ENCODE assay signal across 10 mouse cellular contexts in genomic region chr16:23262131-23262768, GRCm38 (mm10). TPM values are rescaled to one million over a fixed set of nuclear protein-coding genes. Genes with fewer than 3 reads are reported as not detected.
DNase-seq lines count a peak whose midpoint lies in the region; ATAC-seq and TF ChIP-seq lines count a peak whose summit lies in the region.
"Had no signal": no experiment of that assay in that cellular context is flagged by ENCODE, and none has a peak within 500 bp of the region (broad histone marks: within the 10 kb centered on the region; RNA-seq: fewer than 3 reads in every experiment).

No protein-coding gene starts in this region.

- H3K36me3 ChIP-seq in heart, postnatal 0 days (replicated peaks; ENCODE audit: control insufficient read depth, insufficient read depth, low read length) = peaks cover 6% of the 10 kb centered on the region; the same call in 1 of the 2 replicates
- peaks cover 16% of the 10 kb centered on the region; the same call in 1 of the 2 replicates for H3K36me3 ChIP-seq in forebrain, postnatal 0 days (ENCODE audit: insufficient read depth)
- H3K36me3 ChIP-seq: embryonic facial prominence, embryonic 15.5 days had no signal

- H3K4me1 ChIP-seq in heart, postnatal 0 days (ENCODE audit: control insufficient read depth, insufficient read depth) = peaks cover 13% of the 10 kb centered on the region
- H3K4me1 ChIP-seq in forebrain, postnatal 0 days (ENCODE audit: insufficient read depth) = no peaks in the 10 kb centered on the region

- H3K27me3 ChIP-seq in heart, postnatal 0 days (ENCODE audit: control insufficient read depth, insufficient read depth, low read length) = no peaks in the 10 kb centered on the region
- no peaks in the 10 kb centered on the region for H3K27me3 ChIP-seq in forebrain, postnatal 0 days (ENCODE audit: insufficient read depth, low read length)
- H3K27me3 ChIP-seq: embryonic facial prominence, embryonic 15.5 days had no signal

- no peak overlapping the region for H3K4me3 ChIP-seq in heart, postnatal 0 days (ENCODE audit: low read depth, low read length)
- no peak overlapping the region for H3K4me3 ChIP-seq in forebrain, postnatal 0 days (ENCODE audit: low read depth, low read length)
- H3K4me3 ChIP-seq: embryonic facial prominence, embryonic 15.5 days had no signal

- no peak for TF ChIP-seq CTCF in heart, postnatal 0 days (IDR thresholded peaks at IDR 0.05; ENCODE audit: low read depth)
- TF ChIP-seq CTCF in forebrain, postnatal 0 days (IDR thresholded peaks at IDR 0.05; ENCODE audit: low read depth) = no peak

- peak; percentile 59 for ATAC-seq in heart, postnatal 0 days (ENCODE audit: insufficient read depth, low read depth)
- ATAC-seq in inflammation-experienced regulatory T-cells, adult 6 months = peak; percentile 85
- ATAC-seq in forebrain, postnatal 0 days = no peak

- no peak overlapping the region for H3K27ac ChIP-seq in heart, postnatal 0 days (ENCODE audit: low read depth)
- no peak overlapping the region for H3K27ac ChIP-seq in forebrain, postnatal 0 days (ENCODE audit: low read depth, low read length)
- H3K27ac ChIP-seq: embryonic facial prominence, embryonic 15.5 days had no signal

- H3K4me2 ChIP-seq in heart, postnatal 0 days (ENCODE audit: low read depth, low read length) = no peak overlapping the region
- H3K4me2 ChIP-seq in forebrain, postnatal 0 days (ENCODE audit: low read depth) = no peak overlapping the region
- H3K4me2 ChIP-seq: embryonic facial prominence, embryonic 15.5 days had no signal

- no peak for TF ChIP-seq EP300 in heart, postnatal 0 days (IDR thresholded peaks at IDR 0.05; ENCODE audit: low read depth)

- no peak for DNase-seq in heart, postnatal 0 days (ENCODE audit: low spot score)
- DNase-seq in heart, postnatal 14 days = no peak
- DNase-seq in 416B (ENCODE audit: low read depth) = peak; percentile 19
- DNase-seq in CD4-positive, CD25-positive, alpha-beta regulatory T cell, adult 2 months (ENCODE audit: low read depth, low spot score) = peak; percentile 76
- DNase-seq in right cerebral cortex, adult 2 months (ENCODE audit: low spot score in 2 of 2) = no peak
- no peak for DNase-seq in forebrain, postnatal 0 days
- DNase-seq: cerebellum, adult 9-10 months; lung, postnatal 4 days had no signal

- no peaks in the 10 kb centered on the region for H3K9me3 ChIP-seq in heart, postnatal 0 days (replicated peaks; ENCODE audit: control insufficient read depth, low read length)
- no peaks in the 10 kb centered on the region for H3K9me3 ChIP-seq in forebrain, postnatal 0 days (ENCODE audit: low read length)
- H3K9me3 ChIP-seq: embryonic facial prominence, embryonic 15.5 days had no signal

- 17% methylated on average over 2 of the region's 10 CpGs for WGBS in heart, postnatal 0 days
- 17% methylated on average over 7 of the region's 10 CpGs for WGBS in forebrain, postnatal 0 days

- no peak overlapping the region for H3K9ac ChIP-seq in heart, postnatal 0 days (replicated peaks; ENCODE audit: low read depth, low read length)
- no peak overlapping the region for H3K9ac ChIP-seq in forebrain, postnatal 0 days
- H3K9ac ChIP-seq: embryonic facial prominence, embryonic 15.5 days had no signal

- intact Hi-C loops in heart, postnatal 14 days (cut with DNase I) = no loop called here

RNA-seq across cellular contexts. Expression of gene St6gal1, which starts 37.7 kb away (rescaled TPM):
- total RNA-seq in heart, postnatal 0 days (2014; rRNA removed; ENCODE audit: low replicate concordance) = 23.5 and 34.4 TPM in 2 replicates
- polyA plus RNA-seq in heart, postnatal 0 days (2015; fragmentation: Nextera tagmentation; extraction: Ambion mirVana) = 8.8 and 10.0 TPM in 2 replicates
- 10 to 100 TPM; 12.4 to 13.3 TPM for total RNA-seq in heart, postnatal 14 days (2021)
- 10 to 100 TPM; 24.7 to 67.7 (median 66.3) TPM for polyA plus RNA-seq in inflammation-experienced regulatory T-cells, adult 6 months (2017; shearing (Covaris generic))
- total RNA-seq in forebrain, postnatal 0 days (2014; rRNA removed) = 21.8 and 27.3 TPM in 2 replicates
- 16.4 and 18.6 TPM in 2 replicates for polyA plus RNA-seq in forebrain, postnatal 0 days (2015; fragmentation: Nextera tagmentation; extraction: Ambion mirVana)

Comparison
In these comparisons a context has a peak if more than half of its experiments do, and no peak if none do; other contexts are left out.
1. DNase-seq: peak in 416B (single experiment) and CD4-positive, CD25-positive, alpha-beta regulatory T cell, adult 2 months (single experiment); none in heart, postnatal 0 days (single experiment), heart, postnatal 14 days (0 of 2), right cerebral cortex, adult 2 months (0 of 2) and forebrain, postnatal 0 days (single experiment).